Mouse (Mus musculus): ENCODE results near the gene Rpl13a. TPM values are rescaled to one million over a fixed set of nuclear protein-coding genes. Genes with fewer than 3 reads are reported as not detected.

The Rpl13a gene
- polyA plus RNA-seq, 1 experiment from 2014 or later: 1,168 TPM

- ATAC-seq (ENCODE audit: low FRiP score) (peak; percentile 31; the same call in 1 of the 2 replicates), DNase-seq (ENCODE audit: low spot score) (peak; percentile 47)
- H3K27ac ChIP-seq (ENCODE audit: low read depth, low read length): no peak overlapping the region
Observed at GRCm38 (mm10) chr7:45091001-45091990, 37.3 kb downstream of the Rpl13a start.

GRCm38 (mm10) chr7:45090251-45090977, 38.1 kb downstream of the Rpl13a start:
- H3K27ac ChIP-seq (ENCODE audit: low read depth, low read length): no peak overlapping the region
- H3K4me2 ChIP-seq (replicated peaks; ENCODE audit: low read depth, low read length): no peak overlapping the region
- H3K9ac ChIP-seq (ENCODE audit: low read depth, low read length): no peak overlapping the region
- peaks cover 7% of the 10 kb centered on the region; the same call in 1 of the 2 replicates for H3K36me3 ChIP-seq (ENCODE audit: control insufficient read depth, insufficient read depth, low read length)
- ATAC-seq (ENCODE audit: low FRiP score): no peak
- 83% methylated on average over 13 of the region's 13 CpGs for WGBS
- DNase-seq (ENCODE audit: low spot score): no peak
- H3K4me1 ChIP-seq (replicated peaks; ENCODE audit: control insufficient read depth, insufficient read depth, low read length): no peaks in the 10 kb centered on the region
- no peaks in the 10 kb centered on the region for H3K9me3 ChIP-seq (ENCODE audit: control insufficient read depth, low read length)
- no peak overlapping the region for H3K4me3 ChIP-seq (ENCODE audit: low read depth, low read length)
- no peaks in the 10 kb centered on the region for H3K27me3 ChIP-seq (ENCODE audit: control insufficient read depth, insufficient read depth, low read length)

More at GRCm38 (mm10) chr7:45091001-45091990, 37.3 kb downstream of the Rpl13a start:
- H3K36me3 ChIP-seq (ENCODE audit: control insufficient read depth, insufficient read depth, low read length): peaks cover 5% of the 10 kb centered on the region; the same call in 1 of the 2 replicates
- peak overlapping the region; percentile 53 for H3K9ac ChIP-seq (ENCODE audit: low read depth, low read length)
- 15% methylated on average over 35 of the region's 35 CpGs for WGBS
- H3K27me3 ChIP-seq (ENCODE audit: control insufficient read depth, insufficient read depth, low read length): no peaks in the 10 kb centered on the region
- no peaks in the 10 kb centered on the region for H3K9me3 ChIP-seq (ENCODE audit: control insufficient read depth, low read length)
- peak overlapping the region; percentile 43 for H3K4me3 ChIP-seq (ENCODE audit: low read depth, low read length)
- H3K4me1 ChIP-seq (replicated peaks; ENCODE audit: control insufficient read depth, insufficient read depth, low read length): no peaks in the 10 kb centered on the region
- H3K4me2 ChIP-seq (replicated peaks; ENCODE audit: low read depth, low read length): peak overlapping the region; percentile 57

DNA sequence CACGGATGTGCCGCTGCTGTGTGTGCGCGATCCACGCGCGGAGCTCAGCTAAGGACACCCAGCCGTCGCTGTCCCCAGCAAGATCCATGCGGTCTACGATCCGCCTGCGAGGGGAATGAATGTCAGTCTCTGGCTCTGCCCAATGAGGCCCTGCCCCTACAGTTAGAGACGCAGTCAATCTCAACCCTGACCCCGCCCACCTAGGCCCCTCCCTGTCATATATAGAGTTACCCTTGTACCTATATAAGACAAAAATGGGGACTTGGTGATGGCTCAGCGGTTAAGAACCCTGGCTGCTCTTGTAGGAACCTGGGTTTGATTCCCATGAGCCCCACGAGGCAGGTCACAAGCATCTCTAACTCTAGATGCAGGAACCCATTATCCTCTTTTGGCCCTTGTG, 40.0 kb downstream of the Rpl13a start:
- no peak overlapping the region for H3K27ac ChIP-seq (ENCODE audit: low read depth, low read length)
- 91% methylated on average over 17 of the region's 17 CpGs for WGBS
- H3K9me3 ChIP-seq (ENCODE audit: control insufficient read depth, low read length): no peaks in the 10 kb centered on the region
- H3K9ac ChIP-seq (ENCODE audit: low read depth, low read length): no peak overlapping the region
- no peak overlapping the region for H3K4me2 ChIP-seq (replicated peaks; ENCODE audit: low read depth, low read length)
- no peak for ATAC-seq (ENCODE audit: low FRiP score)
- peaks cover 7% of the 10 kb centered on the region; the same call in 1 of the 2 replicates for H3K36me3 ChIP-seq (ENCODE audit: control insufficient read depth, insufficient read depth, low read length)
- DNase-seq (ENCODE audit: low spot score): no peak
- no peaks in the 10 kb centered on the region for H3K27me3 ChIP-seq (ENCODE audit: control insufficient read depth, insufficient read depth, low read length)
- H3K4me1 ChIP-seq (replicated peaks; ENCODE audit: control insufficient read depth, insufficient read depth, low read length): no peaks in the 10 kb centered on the region
- H3K4me3 ChIP-seq (ENCODE audit: low read depth, low read length): no peak overlapping the region

- no peak overlapping the region for H3K27ac ChIP-seq (ENCODE audit: low read depth, low read length)
- no peaks in the 10 kb centered on the region for H3K9me3 ChIP-seq (ENCODE audit: control insufficient read depth, low read length)
- H3K9ac ChIP-seq (ENCODE audit: low read depth, low read length): no peak overlapping the region
- H3K4me2 ChIP-seq (replicated peaks; ENCODE audit: low read depth, low read length): no peak overlapping the region
- H3K27me3 ChIP-seq (ENCODE audit: control insufficient read depth, insufficient read depth, low read length): no peaks in the 10 kb centered on the region
- H3K4me3 ChIP-seq (ENCODE audit: low read depth, low read length): no peak overlapping the region
- DNase-seq (ENCODE audit: low spot score) (no peak), ATAC-seq (ENCODE audit: low FRiP score) (no peak)
- H3K4me1 ChIP-seq (replicated peaks; ENCODE audit: control insufficient read depth, insufficient read depth, low read length): no peaks in the 10 kb centered on the region
- WGBS: 77% methylated on average over 4 of the region's 4 CpGs
- peaks cover 7% of the 10 kb centered on the region; the same call in 1 of the 2 replicates for H3K36me3 ChIP-seq (ENCODE audit: control insufficient read depth, insufficient read depth, low read length)
Observed at GRCm38 (mm10) chr7:45086084-45086483, 42.5 kb downstream of the Rpl13a start.

DNA sequence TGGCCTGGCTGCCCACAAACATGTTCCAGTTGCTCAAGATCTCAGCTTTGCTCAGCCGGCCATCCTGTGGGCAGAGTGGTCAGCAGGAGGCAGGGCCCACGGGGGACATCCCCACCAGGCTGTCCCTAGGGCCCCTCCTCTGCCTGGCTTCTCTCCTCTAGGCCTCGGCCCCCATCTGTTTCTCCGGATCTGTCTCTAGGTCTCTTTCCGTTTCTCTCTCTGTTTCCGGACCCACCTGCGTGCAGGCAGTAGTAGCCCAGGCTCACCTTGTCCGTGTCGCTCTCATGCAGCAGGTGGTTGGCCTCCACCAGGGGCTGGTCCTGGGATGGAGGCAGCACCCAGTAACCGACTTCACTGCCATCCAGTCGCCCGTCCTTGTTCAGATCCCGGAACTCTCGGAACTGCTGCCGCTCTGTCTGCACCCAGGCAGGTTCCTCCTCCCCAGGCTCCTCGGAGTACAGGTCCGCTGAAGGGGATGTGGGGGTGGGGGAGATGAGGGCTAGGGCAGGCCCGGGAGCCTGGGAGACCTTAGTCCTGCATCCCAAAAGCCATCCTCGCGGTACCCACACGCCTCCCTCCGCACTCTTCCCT, 45.2 kb downstream of the Rpl13a start:
- WGBS: 88% methylated on average over 22 of the region's 22 CpGs
- Histone ChIP-seq H3K27ac (ENCODE audit: low read depth, low read length) (no peak overlapping the region), H3K27me3 (ENCODE audit: control insufficient read depth, insufficient read depth, low read length) (no peaks in the 10 kb centered on the region), H3K9me3 (ENCODE audit: control insufficient read depth, low read length) (no peaks in the 10 kb centered on the region), H3K4me1 (replicated peaks; ENCODE audit: control insufficient read depth, insufficient read depth, low read length) (no peaks in the 10 kb centered on the region; the same call in 1 of the 2 replicates), H3K9ac (ENCODE audit: low read depth, low read length) (no peak overlapping the region), H3K36me3 (ENCODE audit: control insufficient read depth, insufficient read depth, low read length) (peaks cover 7% of the 10 kb centered on the region; the same call in 1 of the 2 replicates), H3K4me2 (replicated peaks; ENCODE audit: low read depth, low read length) (no peak overlapping the region), H3K4me3 (ENCODE audit: low read depth, low read length) (no peak overlapping the region)
- no peak for ATAC-seq (ENCODE audit: low FRiP score)
- DNase-seq (ENCODE audit: low spot score): no peak

DNA sequence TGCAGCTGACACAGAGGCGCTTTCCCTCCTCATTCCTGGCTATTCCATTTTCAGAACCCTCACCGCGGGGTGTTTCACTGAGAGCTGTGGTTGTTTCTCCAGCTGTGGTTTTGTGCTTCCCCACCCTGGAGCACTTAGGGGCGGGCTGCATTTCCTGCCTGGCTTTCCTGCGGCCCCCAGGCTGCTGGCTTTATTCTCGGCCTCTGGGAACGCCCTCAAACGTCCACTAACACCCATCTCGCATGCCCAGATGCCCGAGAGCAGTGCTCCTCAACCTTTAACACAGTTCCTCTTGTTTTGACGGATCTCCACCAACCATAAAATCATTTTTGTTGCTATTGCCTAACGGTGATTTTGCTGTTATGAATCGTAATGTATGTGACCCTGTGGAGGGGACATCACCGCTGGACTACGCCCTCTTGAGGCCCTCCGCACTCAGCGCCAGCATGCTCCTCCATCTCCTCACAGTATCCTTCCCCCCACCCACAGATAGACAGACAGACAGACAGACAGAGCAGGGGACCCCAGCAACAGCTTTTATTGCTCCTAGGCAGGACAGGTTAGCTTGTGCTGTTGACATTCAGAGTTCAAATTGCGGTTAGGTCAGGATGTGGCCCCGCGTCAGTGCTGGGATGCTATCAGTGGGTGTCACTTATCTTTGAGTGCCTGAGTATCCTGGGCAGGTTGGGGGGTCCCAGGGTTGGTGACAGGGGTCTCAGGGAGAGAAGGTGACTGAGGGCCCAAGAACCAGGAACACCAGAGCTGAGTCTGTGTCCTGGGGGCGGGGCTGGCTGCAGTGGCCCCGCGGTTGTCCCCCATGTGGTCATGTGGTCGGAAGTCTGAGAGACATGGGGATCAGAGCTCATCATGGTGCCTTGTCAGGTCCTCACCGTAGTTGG, 45.9 kb downstream of the Rpl13a start:
- no peak for DNase-seq (ENCODE audit: low spot score)
- Histone ChIP-seq H3K36me3 (ENCODE audit: control insufficient read depth, insufficient read depth, low read length) (peaks cover 7% of the 10 kb centered on the region; the same call in 1 of the 2 replicates), H3K4me3 (ENCODE audit: low read depth, low read length) (no peak overlapping the region)

GRCm38 (mm10) chr7:45081016-45081415, 47.5 kb downstream of the Rpl13a start:
- no peaks in the 10 kb centered on the region for H3K36me3 ChIP-seq (ENCODE audit: control insufficient read depth, insufficient read depth, low read length)

More for the DNA sequence above, 45.9 kb downstream of the Rpl13a start:
- Histone ChIP-seq H3K4me2 (replicated peaks; ENCODE audit: low read depth, low read length) (no peak overlapping the region), H3K9ac (ENCODE audit: low read depth, low read length) (no peak overlapping the region), H3K9me3 (ENCODE audit: control insufficient read depth, low read length) (no peaks in the 10 kb centered on the region), H3K27ac (ENCODE audit: low read depth, low read length) (no peak overlapping the region), H3K4me1 (replicated peaks; ENCODE audit: control insufficient read depth, insufficient read depth, low read length) (no peaks in the 10 kb centered on the region; the same call in 1 of the 2 replicates), H3K27me3 (ENCODE audit: control insufficient read depth, insufficient read depth, low read length) (no peaks in the 10 kb centered on the region)
- 69% methylated on average over 25 of the region's 25 CpGs for WGBS
- no peak for ATAC-seq (ENCODE audit: low FRiP score)

More at GRCm38 (mm10) chr7:45081016-45081415, 47.5 kb downstream of the Rpl13a start:
- ATAC-seq (ENCODE audit: low FRiP score) (no peak), DNase-seq (ENCODE audit: low spot score) (no peak)
- no peak overlapping the region for H3K27ac ChIP-seq (ENCODE audit: low read depth, low read length)
- no peaks in the 10 kb centered on the region for H3K9me3 ChIP-seq (ENCODE audit: control insufficient read depth, low read length)
- H3K4me1 ChIP-seq (replicated peaks; ENCODE audit: control insufficient read depth, insufficient read depth, low read length): no peaks in the 10 kb centered on the region; the same call in 1 of the 2 replicates
- H3K4me3 ChIP-seq (ENCODE audit: low read depth, low read length): no peak overlapping the region
- H3K9ac ChIP-seq (ENCODE audit: low read depth, low read length): no peak overlapping the region
- 53% methylated on average over 5 of the region's 5 CpGs for WGBS
- H3K4me2 ChIP-seq (replicated peaks; ENCODE audit: low read depth, low read length): no peak overlapping the region
- H3K27me3 ChIP-seq (ENCODE audit: control insufficient read depth, insufficient read depth, low read length): no peaks in the 10 kb centered on the region

All from hindbrain, embryonic 11.5 days (tissue).